In genomic region chr13:104397814-104398213, GRCm38 (mm10) we compare ENCODE assay signal across 11 mouse cellular contexts.
A peak's percentile ranks its signal among the peaks of the same experiment; 100 is the strongest.
DNase-seq lines count a peak whose midpoint lies in the region; ATAC-seq and TF ChIP-seq lines count a peak whose summit lies in the region.
"Had no signal": no experiment of that assay in that cellular context is flagged by ENCODE, and none has a peak within 500 bp of the region (broad histone marks: within the 10 kb centered on the region; RNA-seq: fewer than 3 reads in every experiment).

No protein-coding gene starts in this region.

- H3K27ac ChIP-seq in forebrain, postnatal 0 days (ENCODE audit: low read depth, low read length), result no peak overlapping the region
- H3K27ac ChIP-seq in forebrain, embryonic 13.5 days, result no peak overlapping the region
- no peak overlapping the region for H3K27ac ChIP-seq in lung, embryonic 14.5 days (ENCODE audit: low read depth)
- H3K27ac ChIP-seq: limb, embryonic 12.5 days had no signal

- no peaks in the 10 kb centered on the region for H3K27me3 ChIP-seq in forebrain, postnatal 0 days (ENCODE audit: insufficient read depth, low read length)
- H3K27me3 ChIP-seq in forebrain, embryonic 13.5 days, result no peaks in the 10 kb centered on the region
- no peaks in the 10 kb centered on the region for H3K27me3 ChIP-seq in lung, embryonic 14.5 days (ENCODE audit: insufficient read depth, low read length)
- H3K27me3 ChIP-seq: limb, embryonic 12.5 days; megakaryocyte, embryonic 14.5 days had no signal

- ATAC-seq in forebrain, postnatal 0 days, result no peak
- ATAC-seq in forebrain, embryonic 13.5 days, result no peak
- ATAC-seq in lung, embryonic 14.5 days (ENCODE audit: insufficient read depth), result peak; percentile 77; the same call in 1 of the 2 replicates
- ATAC-seq: activated CD4-positive, CD25-positive, alpha-beta regulatory T cell, adult 4 months had no signal

- H3K4me2 ChIP-seq in forebrain, postnatal 0 days (ENCODE audit: low read depth), result no peak overlapping the region
- H3K4me2 ChIP-seq in forebrain, embryonic 13.5 days, result no peak overlapping the region
- no peak overlapping the region for H3K4me2 ChIP-seq in lung, embryonic 14.5 days
- H3K4me2 ChIP-seq: limb, embryonic 12.5 days had no signal

- H3K4me1 ChIP-seq in forebrain, postnatal 0 days (ENCODE audit: insufficient read depth), result no peaks in the 10 kb centered on the region
- no peaks in the 10 kb centered on the region for H3K4me1 ChIP-seq in forebrain, embryonic 13.5 days
- H3K4me1 ChIP-seq in lung, embryonic 14.5 days (ENCODE audit: insufficient read depth), result no peaks in the 10 kb centered on the region
- no peaks in the 10 kb centered on the region for H3K4me1 ChIP-seq in lung, adult 2 months (ENCODE audit: control insufficient read depth, insufficient read depth, low read length)
- H3K4me1 ChIP-seq: limb, embryonic 12.5 days had no signal

- TF ChIP-seq CTCF in forebrain, postnatal 0 days (IDR thresholded peaks at IDR 0.05; ENCODE audit: low read depth), result no peak
- no peak for TF ChIP-seq CTCF in lung, embryonic 14.5 days (IDR thresholded peaks at IDR 0.05; ENCODE audit: low read depth)
- no peak for TF ChIP-seq CTCF in lung, adult 2 months (IDR thresholded peaks at IDR 0.05; ENCODE audit: insufficient read depth, low read length)

- no peaks in the 10 kb centered on the region for H3K36me3 ChIP-seq in forebrain, postnatal 0 days (ENCODE audit: insufficient read depth)
- 0 out of 2 replicates have a peak, but pooled peaks cover 4% of the 10 kb centered on the region for H3K36me3 ChIP-seq in forebrain, embryonic 13.5 days (ENCODE audit: poor library complexity, severe bottlenecking)
- no peaks in the 10 kb centered on the region for H3K36me3 ChIP-seq in lung, embryonic 14.5 days (ENCODE audit: insufficient read depth)

- H3K4me3 ChIP-seq in forebrain, postnatal 0 days (ENCODE audit: low read depth, low read length), result no peak overlapping the region
- H3K4me3 ChIP-seq in forebrain, embryonic 13.5 days, result no peak overlapping the region
- no peak overlapping the region for H3K4me3 ChIP-seq in lung, embryonic 14.5 days (ENCODE audit: low read depth, low read length)
- no peak overlapping the region for H3K4me3 ChIP-seq in lung, adult 2 months (replicated peaks; ENCODE audit: extremely low read depth, low read depth, low read length)
- H3K4me3 ChIP-seq: limb, embryonic 12.5 days; megakaryocyte, embryonic 14.5 days had no signal

- WGBS in forebrain, postnatal 0 days, result 34% methylated on average over 8 of the region's 8 CpGs
- 63% methylated on average over 8 of the region's 8 CpGs for WGBS in forebrain, embryonic 13.5 days
- 43% methylated on average over 8 of the region's 8 CpGs for WGBS in lung, embryonic 14.5 days
- WGBS in lung, adult 2 months, result 59% methylated on average over 8 of the region's 8 CpGs

- H3K9ac ChIP-seq in forebrain, postnatal 0 days, result no peak overlapping the region
- no peak overlapping the region for H3K9ac ChIP-seq in forebrain, embryonic 13.5 days
- H3K9ac ChIP-seq in lung, embryonic 14.5 days, result no peak overlapping the region
- H3K9ac ChIP-seq: limb, embryonic 12.5 days had no signal

- peak; percentile 24 for DNase-seq in forebrain, postnatal 0 days
- DNase-seq in lung, embryonic 14.5 days, result peak; percentile 82
- DNase-seq in lung, adult 2 months, result no peak
- peak; percentile 78 for DNase-seq in adipocyte (ENCODE audit: low spot score)
- peak; percentile 7 to 8 for DNase-seq in heart, postnatal 36 days
- DNase-seq in yolk sac, embryonic 10.5 days (ENCODE audit: low spot score), result no peak
- DNase-seq in urinary bladder, postnatal 14 days (ENCODE audit: low spot score), result no peak

- H3K9me3 ChIP-seq in forebrain, postnatal 0 days (ENCODE audit: low read length), result no peaks in the 10 kb centered on the region
- H3K9me3 ChIP-seq in forebrain, embryonic 13.5 days (replicated peaks), result no peaks in the 10 kb centered on the region
- no peaks in the 10 kb centered on the region for H3K9me3 ChIP-seq in lung, embryonic 14.5 days (ENCODE audit: low read depth, low read length)
- H3K9me3 ChIP-seq: limb, embryonic 12.5 days; megakaryocyte, embryonic 14.5 days had no signal

- TF ChIP-seq POLR2A in lung, adult 2 months (IDR thresholded peaks at IDR 0.05; ENCODE audit: borderline replicate concordance, extremely low read depth, low read depth, low read length), result no peak

- intact Hi-C loops in heart, postnatal 36 days (cut with DNase I), result no loop called here

Comparison
In these comparisons a context has a peak if more than half of its experiments do, and no peak if none do; other contexts are left out.
1. DNase-seq: peak in forebrain, postnatal 0 days (single experiment), lung, embryonic 14.5 days (single experiment), adipocyte (single experiment) and heart, postnatal 36 days (2 of 2); none in lung, adult 2 months (single experiment), yolk sac, embryonic 10.5 days (single experiment) and urinary bladder, postnatal 14 days (single experiment).